Mouse (Mus musculus): ENCODE results near the gene Daam1. TPM values are rescaled to one million over a fixed set of nuclear protein-coding genes. Genes with fewer than 3 reads are reported as not detected.

The Daam1 gene
- polyA plus RNA-seq, 1 experiment from 2014 or later, result 9.6 TPM

DNA sequence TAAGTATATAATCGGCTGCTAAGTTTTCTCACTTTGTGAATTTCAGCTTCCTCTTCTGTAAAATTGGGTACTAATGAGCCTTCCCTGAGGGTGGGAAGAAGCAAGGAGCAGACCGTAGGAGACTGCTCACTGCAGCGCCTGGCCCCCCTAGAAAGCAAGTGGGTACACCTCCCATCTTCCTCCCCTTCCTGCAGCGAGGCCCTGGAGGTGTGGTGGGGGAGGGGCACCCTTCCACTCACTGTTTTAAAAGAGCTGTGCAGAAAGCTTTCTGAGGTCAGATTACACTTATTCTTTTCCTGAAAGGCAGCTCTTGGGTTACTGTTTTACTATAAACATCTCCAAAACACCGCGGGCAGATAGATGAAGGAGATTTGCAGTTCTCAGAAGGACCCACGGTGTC is 34.4 kb upstream of the Daam1 start:
- H3K4me3 ChIP-seq (ENCODE audit: low read depth, low read length), result no peak overlapping the region
- H3K27me3 ChIP-seq (ENCODE audit: control insufficient read depth, insufficient read depth, low read depth, low read length), result no peaks in the 10 kb centered on the region
- no peaks in the 10 kb centered on the region for H3K9me3 ChIP-seq (replicated peaks; ENCODE audit: control insufficient read depth, low read length)
- no peaks in the 10 kb centered on the region for H3K36me3 ChIP-seq (ENCODE audit: control insufficient read depth, insufficient read depth)
- no peaks in the 10 kb centered on the region for H3K4me1 ChIP-seq (ENCODE audit: control insufficient read depth, low read depth, low read length)
- ATAC-seq (ENCODE audit: low read depth), result no peak
- H3K9ac ChIP-seq (ENCODE audit: low read depth, low read length), result no peak overlapping the region
- no peak overlapping the region for H3K4me2 ChIP-seq (ENCODE audit: low read depth, low read length)
- H3K27ac ChIP-seq (ENCODE audit: low read length), result no peak overlapping the region
- WGBS (ENCODE audit: insufficient replicate concordance), result 13% methylated on average over 7 of the region's 7 CpGs

DNA sequence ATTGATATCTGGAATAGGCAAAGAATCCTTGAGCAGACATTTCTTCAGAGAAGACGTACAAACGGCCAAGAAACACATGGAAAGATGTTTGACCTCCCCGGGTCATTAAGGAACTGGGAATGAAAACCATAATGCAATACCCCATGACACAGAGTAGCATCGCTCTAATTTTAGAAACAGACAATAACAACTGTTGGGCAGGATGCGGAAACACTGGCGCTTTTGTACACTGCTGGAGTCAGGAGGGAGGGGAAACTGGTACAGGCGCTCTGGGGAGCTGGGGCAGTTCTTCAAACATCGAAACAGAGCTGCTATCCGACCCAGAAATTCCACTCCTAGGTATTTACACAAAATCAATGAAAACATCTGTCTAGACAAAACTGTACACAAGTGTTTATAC is 23.6 kb upstream of the Daam1 start:
- H3K36me3 ChIP-seq (ENCODE audit: control insufficient read depth, insufficient read depth), result no peaks in the 10 kb centered on the region
- H3K4me2 ChIP-seq (ENCODE audit: low read depth, low read length), result no peak overlapping the region
- no peaks in the 10 kb centered on the region for H3K9me3 ChIP-seq (replicated peaks; ENCODE audit: control insufficient read depth, low read length)
- no peak for ATAC-seq (ENCODE audit: low read depth)
- no peak overlapping the region for H3K27ac ChIP-seq (ENCODE audit: low read length)
- no peaks in the 10 kb centered on the region for H3K27me3 ChIP-seq (ENCODE audit: control insufficient read depth, insufficient read depth, low read depth, low read length)
- WGBS (ENCODE audit: insufficient replicate concordance), result 59% methylated on average over 9 of the region's 9 CpGs
- H3K4me3 ChIP-seq (ENCODE audit: low read depth, low read length), result no peak overlapping the region
- no peak overlapping the region for H3K9ac ChIP-seq (ENCODE audit: low read depth, low read length)
- no peaks in the 10 kb centered on the region for H3K4me1 ChIP-seq (ENCODE audit: control insufficient read depth, low read depth, low read length)

DNA sequence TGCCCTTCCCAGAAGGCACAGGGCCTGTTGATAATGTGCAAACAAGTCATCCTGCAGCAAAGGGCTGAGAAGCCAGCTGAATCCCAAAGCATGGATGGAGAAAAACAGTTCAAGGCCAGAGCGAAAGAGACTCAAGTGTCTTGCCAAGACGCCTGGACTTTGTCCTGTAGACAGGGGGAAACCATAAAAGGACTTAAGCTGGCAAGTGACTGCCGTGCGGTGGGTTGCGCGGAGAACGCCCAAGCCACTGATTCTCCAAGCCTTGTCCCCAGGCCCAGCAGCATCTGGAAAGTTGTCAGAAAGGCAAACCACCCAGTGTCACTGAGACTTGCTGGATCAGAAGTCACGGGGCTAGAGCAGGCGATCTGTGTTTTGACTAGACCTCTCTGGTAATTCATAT is 22.2 kb upstream of the Daam1 start:
- H3K9ac ChIP-seq (ENCODE audit: low read depth, low read length), result no peak overlapping the region
- no peaks in the 10 kb centered on the region for H3K4me1 ChIP-seq (ENCODE audit: control insufficient read depth, low read depth, low read length)
- no peaks in the 10 kb centered on the region for H3K27me3 ChIP-seq (ENCODE audit: control insufficient read depth, insufficient read depth, low read depth, low read length)
- H3K36me3 ChIP-seq (ENCODE audit: control insufficient read depth, insufficient read depth), result no peaks in the 10 kb centered on the region
- 84% methylated on average over 9 of the region's 9 CpGs for WGBS (ENCODE audit: insufficient replicate concordance)
- H3K4me3 ChIP-seq (ENCODE audit: low read depth, low read length), result no peak overlapping the region
- no peak overlapping the region for H3K27ac ChIP-seq (ENCODE audit: low read length)
- no peak overlapping the region for H3K4me2 ChIP-seq (ENCODE audit: low read depth, low read length)
- ATAC-seq (ENCODE audit: low read depth), result no peak
- no peaks in the 10 kb centered on the region for H3K9me3 ChIP-seq (replicated peaks; ENCODE audit: control insufficient read depth, low read length)

DNA sequence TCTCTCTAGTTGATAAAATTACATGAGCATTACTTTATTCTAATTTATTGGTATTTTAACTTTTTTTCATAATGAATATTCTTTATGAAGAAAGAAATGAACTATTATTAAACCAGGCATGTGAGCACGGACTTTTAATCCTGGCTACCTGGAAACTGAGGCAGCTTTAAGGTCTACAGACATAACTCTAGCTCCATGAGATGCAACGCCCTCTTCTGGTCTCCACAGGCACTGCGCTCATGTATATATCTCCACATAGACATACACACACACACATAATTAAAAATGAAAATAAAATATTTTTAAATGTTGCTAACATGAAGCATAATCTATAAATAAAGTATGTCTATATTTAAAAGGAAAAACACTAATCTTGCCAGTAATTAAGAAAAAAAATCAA is 21.3 kb upstream of the Daam1 start:
- H3K9ac ChIP-seq (ENCODE audit: low read depth, low read length), result no peak overlapping the region

DNA sequence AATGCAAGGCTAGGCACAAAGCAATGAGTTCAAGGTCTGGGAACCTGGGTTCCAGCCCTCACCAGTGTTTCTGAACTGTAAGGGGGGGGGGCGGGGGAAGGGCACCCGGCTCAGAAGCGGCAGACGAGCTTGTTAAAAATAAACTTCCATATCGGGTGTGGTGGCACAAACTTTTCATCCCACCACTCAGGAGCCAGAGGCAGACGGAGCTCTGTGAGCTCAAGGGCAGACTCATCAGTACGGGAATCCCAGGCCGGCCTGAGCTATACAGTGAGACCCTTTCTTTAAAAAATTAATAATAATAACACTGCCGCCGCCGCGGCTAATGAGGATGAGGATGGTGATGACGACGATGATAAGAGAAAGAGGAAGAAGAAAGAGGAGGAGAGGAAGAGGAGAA is 18.3 kb upstream of the Daam1 start:
- Histone ChIP-seq H3K9ac (ENCODE audit: low read depth, low read length) (no peak overlapping the region), H3K36me3 (ENCODE audit: control insufficient read depth, insufficient read depth) (no peaks in the 10 kb centered on the region), H3K4me1 (ENCODE audit: control insufficient read depth, low read depth, low read length) (no peaks in the 10 kb centered on the region), H3K4me3 (ENCODE audit: low read depth, low read length) (no peak overlapping the region), H3K4me2 (ENCODE audit: low read depth, low read length) (no peak overlapping the region), H3K27ac (ENCODE audit: low read length) (no peak overlapping the region), H3K9me3 (replicated peaks; ENCODE audit: control insufficient read depth, low read length) (no peaks in the 10 kb centered on the region), H3K27me3 (ENCODE audit: control insufficient read depth, insufficient read depth, low read depth, low read length) (no peaks in the 10 kb centered on the region)
- ATAC-seq (ENCODE audit: low read depth), result no peak
- 68% methylated on average over 14 of the region's 14 CpGs for WGBS (ENCODE audit: insufficient replicate concordance)

More for the DNA sequence above, 21.3 kb upstream of the Daam1 start:
- Histone ChIP-seq H3K36me3 (ENCODE audit: control insufficient read depth, insufficient read depth) (no peaks in the 10 kb centered on the region), H3K27ac (ENCODE audit: low read length) (no peak overlapping the region), H3K4me2 (ENCODE audit: low read depth, low read length) (no peak overlapping the region), H3K27me3 (ENCODE audit: control insufficient read depth, insufficient read depth, low read depth, low read length) (no peaks in the 10 kb centered on the region), H3K4me1 (ENCODE audit: control insufficient read depth, low read depth, low read length) (no peaks in the 10 kb centered on the region), H3K4me3 (ENCODE audit: low read depth, low read length) (no peak overlapping the region), H3K9me3 (replicated peaks; ENCODE audit: control insufficient read depth, low read length) (no peaks in the 10 kb centered on the region)
- ATAC-seq (ENCODE audit: low read depth), result no peak
- WGBS (ENCODE audit: insufficient replicate concordance), result 67% methylated on average over 3 of the region's 3 CpGs

DNA sequence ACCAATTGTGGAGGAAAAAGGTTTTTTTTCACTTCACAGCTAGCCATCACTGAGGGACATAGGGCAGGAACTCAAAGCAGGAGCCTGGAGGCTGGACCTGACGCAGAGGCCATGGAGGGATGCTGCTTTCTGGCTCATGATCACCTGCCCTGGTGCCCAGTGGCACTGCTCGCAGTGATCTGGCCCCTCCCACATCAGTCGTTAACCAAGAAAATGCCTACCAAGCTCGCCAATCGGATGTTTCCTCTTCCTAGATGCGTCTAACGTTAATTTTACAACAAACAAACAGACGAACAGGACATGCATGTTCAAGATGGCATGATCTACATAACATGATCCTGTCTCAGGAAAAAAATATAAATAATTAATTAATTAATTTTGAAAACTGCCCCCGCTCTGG is 17.6 kb upstream of the Daam1 start:
- Histone ChIP-seq H3K27me3 (ENCODE audit: control insufficient read depth, insufficient read depth, low read depth, low read length) (no peaks in the 10 kb centered on the region), H3K9ac (ENCODE audit: low read depth, low read length) (no peak overlapping the region), H3K4me1 (ENCODE audit: control insufficient read depth, low read depth, low read length) (no peaks in the 10 kb centered on the region), H3K4me2 (ENCODE audit: low read depth, low read length) (no peak overlapping the region), H3K27ac (ENCODE audit: low read length) (no peak overlapping the region), H3K36me3 (ENCODE audit: control insufficient read depth, insufficient read depth) (no peaks in the 10 kb centered on the region), H3K9me3 (replicated peaks; ENCODE audit: control insufficient read depth, low read length) (no peaks in the 10 kb centered on the region), H3K4me3 (ENCODE audit: low read depth, low read length) (no peak overlapping the region)
- ATAC-seq (ENCODE audit: low read depth), result no peak
- 66% methylated on average over 9 of the region's 9 CpGs for WGBS (ENCODE audit: insufficient replicate concordance)

DNA sequence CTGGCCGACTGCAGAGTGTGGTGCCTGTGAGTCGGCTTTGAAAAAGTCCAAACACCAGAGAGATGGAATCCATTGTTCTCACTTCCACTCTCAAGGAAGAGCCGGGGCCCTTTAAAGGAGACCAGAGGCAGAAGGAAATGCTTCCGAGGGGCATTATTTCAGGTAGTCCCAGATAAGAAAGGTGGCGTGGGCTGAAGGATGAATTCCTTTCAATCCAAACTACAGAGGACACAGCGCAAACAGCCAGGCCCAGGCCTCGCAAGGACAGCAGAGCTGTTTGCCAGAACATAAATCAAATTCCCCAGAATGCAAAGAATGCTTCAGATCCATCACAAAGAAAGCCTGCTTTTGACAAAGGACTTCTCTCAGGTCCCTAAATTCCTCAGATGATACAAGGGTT is 17.1 kb upstream of the Daam1 start:
- no peak overlapping the region for H3K9ac ChIP-seq (ENCODE audit: low read depth, low read length)
- H3K4me3 ChIP-seq (ENCODE audit: low read depth, low read length), result no peak overlapping the region
- H3K4me2 ChIP-seq (ENCODE audit: low read depth, low read length), result no peak overlapping the region
- H3K9me3 ChIP-seq (replicated peaks; ENCODE audit: control insufficient read depth, low read length), result no peaks in the 10 kb centered on the region
- H3K27me3 ChIP-seq (ENCODE audit: control insufficient read depth, insufficient read depth, low read depth, low read length), result no peaks in the 10 kb centered on the region
- ATAC-seq (ENCODE audit: low read depth), result no peak
- H3K36me3 ChIP-seq (ENCODE audit: control insufficient read depth, insufficient read depth), result no peaks in the 10 kb centered on the region
- no peak overlapping the region for H3K27ac ChIP-seq (ENCODE audit: low read length)
- 48% methylated on average over 7 of the region's 7 CpGs for WGBS (ENCODE audit: insufficient replicate concordance)
- H3K4me1 ChIP-seq (ENCODE audit: control insufficient read depth, low read depth, low read length), result no peaks in the 10 kb centered on the region

DNA sequence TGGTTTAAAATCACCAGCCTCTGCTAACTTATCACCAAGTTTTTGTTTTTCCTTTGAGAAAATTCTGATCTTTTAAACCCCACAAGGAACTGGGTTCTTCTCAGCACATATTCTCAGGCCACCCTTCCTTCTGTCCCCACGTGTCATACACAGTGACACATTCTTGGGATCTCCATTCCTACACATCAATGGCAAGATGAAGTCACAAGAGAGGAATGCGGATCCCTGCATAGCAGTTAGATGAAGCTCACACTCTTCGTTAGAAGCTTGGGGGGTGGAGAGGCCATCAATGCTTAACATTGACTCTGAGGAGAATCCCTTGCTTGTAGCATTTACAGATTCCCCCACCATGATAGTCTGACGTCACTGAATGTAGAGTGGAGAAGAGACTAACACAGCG is 10.8 kb upstream of the Daam1 start:
- WGBS (ENCODE audit: insufficient replicate concordance), result 64% methylated on average over 5 of the region's 5 CpGs
- Histone ChIP-seq H3K27ac (ENCODE audit: low read length) (no peak overlapping the region), H3K9ac (ENCODE audit: low read depth, low read length) (no peak overlapping the region), H3K4me2 (ENCODE audit: low read depth, low read length) (no peak overlapping the region), H3K9me3 (replicated peaks; ENCODE audit: control insufficient read depth, low read length) (no peaks in the 10 kb centered on the region), H3K27me3 (ENCODE audit: control insufficient read depth, insufficient read depth, low read depth, low read length) (no peaks in the 10 kb centered on the region), H3K4me3 (ENCODE audit: low read depth, low read length) (no peak overlapping the region), H3K36me3 (ENCODE audit: control insufficient read depth, insufficient read depth) (no peaks in the 10 kb centered on the region), H3K4me1 (ENCODE audit: control insufficient read depth, low read depth, low read length) (peaks cover 5% of the 10 kb centered on the region; the same call in 1 of the 2 replicates)
- ATAC-seq (ENCODE audit: low read depth), result no peak

DNA sequence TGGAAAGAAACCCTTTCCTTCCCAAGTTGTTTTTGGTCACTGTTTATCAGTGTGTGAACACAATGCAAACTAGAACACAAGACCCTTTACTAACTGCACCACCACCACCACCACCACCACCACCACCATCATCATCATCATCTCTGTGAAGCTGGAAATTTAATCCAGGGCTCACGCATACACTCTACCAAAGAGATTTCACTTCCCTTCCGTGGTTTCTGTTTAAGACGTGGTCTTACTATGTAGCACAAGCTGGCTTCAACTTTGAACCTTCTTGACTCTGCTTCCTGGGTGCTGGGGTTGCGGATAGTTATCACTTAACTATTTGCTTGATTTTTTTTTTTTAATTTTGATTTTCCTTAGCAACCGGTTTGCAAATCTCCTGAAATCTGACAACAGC is 9.6 kb upstream of the Daam1 start:
- Histone ChIP-seq H3K9ac (ENCODE audit: low read depth, low read length) (no peak overlapping the region), H3K9me3 (replicated peaks; ENCODE audit: control insufficient read depth, low read length) (no peaks in the 10 kb centered on the region), H3K27ac (ENCODE audit: low read length) (no peak overlapping the region), H3K36me3 (ENCODE audit: control insufficient read depth, insufficient read depth) (no peaks in the 10 kb centered on the region), H3K4me3 (ENCODE audit: low read depth, low read length) (no peak overlapping the region), H3K4me1 (ENCODE audit: control insufficient read depth, low read depth, low read length) (peaks cover 5% of the 10 kb centered on the region; the same call in 1 of the 2 replicates), H3K4me2 (ENCODE audit: low read depth, low read length) (no peak overlapping the region), H3K27me3 (ENCODE audit: control insufficient read depth, insufficient read depth, low read depth, low read length) (no peaks in the 10 kb centered on the region)
- WGBS (ENCODE audit: insufficient replicate concordance), result 58% methylated on average over 5 of the region's 5 CpGs
- no peak for ATAC-seq (ENCODE audit: low read depth)

DNA sequence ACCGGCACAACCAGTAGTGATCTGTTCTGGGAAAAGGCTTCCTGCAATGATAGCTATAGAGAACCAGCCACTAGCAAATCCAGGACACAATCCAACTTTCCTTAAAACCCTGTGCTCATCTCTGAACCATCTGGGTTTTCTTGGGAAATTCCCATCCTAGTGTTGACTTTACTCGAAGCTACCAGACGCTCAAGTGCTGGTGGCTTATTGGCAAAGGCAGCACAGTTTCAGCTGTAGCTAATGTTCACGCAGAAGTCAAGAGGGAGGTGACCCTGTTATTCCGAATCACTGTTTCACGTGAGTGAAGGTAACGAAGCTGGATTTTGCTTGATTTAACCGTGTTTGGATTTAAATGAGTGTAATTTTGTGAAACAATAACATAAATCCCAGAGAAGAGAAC is 9.1 kb upstream of the Daam1 start:
- Histone ChIP-seq H3K4me3 (ENCODE audit: low read depth, low read length) (no peak overlapping the region), H3K36me3 (ENCODE audit: control insufficient read depth, insufficient read depth) (no peaks in the 10 kb centered on the region), H3K4me2 (ENCODE audit: low read depth, low read length) (no peak overlapping the region), H3K27me3 (ENCODE audit: control insufficient read depth, insufficient read depth, low read depth, low read length) (no peaks in the 10 kb centered on the region), H3K9ac (ENCODE audit: low read depth, low read length) (no peak overlapping the region), H3K4me1 (ENCODE audit: control insufficient read depth, low read depth, low read length) (peaks cover 5% of the 10 kb centered on the region; the same call in 1 of the 2 replicates), H3K27ac (ENCODE audit: low read length) (no peak overlapping the region), H3K9me3 (replicated peaks; ENCODE audit: control insufficient read depth, low read length) (no peaks in the 10 kb centered on the region)
- ATAC-seq (ENCODE audit: low read depth), result no peak
- WGBS (ENCODE audit: insufficient replicate concordance), result 72% methylated on average over 8 of the region's 8 CpGs
